Mouse (Mus musculus) heart, embryonic 12.5 days (tissue): ENCODE results near the gene Dlg1. TPM values are rescaled to one million over a fixed set of nuclear protein-coding genes. Genes with fewer than 3 reads are reported as not detected.

Experiments used
- ATAC-seq: fragments of 200-750 bp; cut with Nextera tagmentation; 2 replicates; pipeline ENCODE4 v1.8.0; 2017; ENCODE audit warnings: moderate TSS enrichment, moderate library complexity; ENCODE audit not compliant: insufficient number of reproducible peaks, low FRiP score
- H3K27ac ChIP-seq: fragments of 300-500 bp; sonication (generic); 2 replicates; pipeline ENCODE4 v1.5.1; 2016; ENCODE audit warnings: mild to moderate bottlenecking, moderate library complexity; ENCODE audit not compliant: poor library complexity, severe bottlenecking
- H3K27me3 ChIP-seq: fragments of 300-500 bp; sonication (generic); replicated peaks from 2 replicates; pipeline ENCODE4 v1.6.1; 2016; ENCODE audit warnings: mild to moderate bottlenecking, moderate library complexity
- H3K36me3 ChIP-seq: fragments of 300-500 bp; sonication (generic); 2 replicates; pipeline ENCODE4 v1.6.1; 2016; ENCODE audit warnings: mild to moderate bottlenecking, moderate library complexity
- H3K4me1 ChIP-seq: fragments of 300-500 bp; sonication (generic); replicated peaks from 2 replicates; pipeline ENCODE4 v1.6.1; 2016; ENCODE audit warnings: mild to moderate bottlenecking
- H3K4me2 ChIP-seq: fragments of 300-500 bp; sonication (generic); 2 replicates; pipeline ENCODE4 v1.6.1; 2016; ENCODE audit warnings: mild to moderate bottlenecking, moderate library complexity
- H3K4me3 ChIP-seq: fragments of 300-500 bp; sonication (generic); 2 replicates; pipeline ENCODE4 v1.5.1; 2016; ENCODE audit warnings: mild to moderate bottlenecking
- H3K9ac ChIP-seq: fragments of 300-500 bp; sonication (generic); 2 replicates; pipeline ENCODE4 v1.6.1; 2016; ENCODE audit warnings: mild to moderate bottlenecking, moderate library complexity
- H3K9me3 ChIP-seq: fragments of 300-500 bp; sonication (generic); replicated peaks from 2 replicates; pipeline ENCODE4 v1.6.1; 2016; ENCODE audit warnings: mild to moderate bottlenecking, moderate library complexity
- WGBS: fragments of 180-500 bp; shearing (Covaris S2); methylation state at CpG from one replicate; pipeline ENCODE4 v1.1.7; 2016; 5-methylcytosine and 5-hydroxymethylcytosine counted together
- polyA plus RNA-seq: library from polyadenylated mRNA; unstranded; fragments of >200 nt; fragmentation: Nextera tagmentation; extraction: Ambion mirVana; gene quantifications from 2 replicates; pipeline ENCODE4 v1.2.1, GENCODE M21; 2016

Dlg1 gene
- polyA plus RNA-seq, 1 experiment from 2014 or later: 21.9 TPM

GRCm38 (mm10) chr16:31846763-31847162, 183.5 kb downstream of the Dlg1 start:
- Histone ChIP-seq H3K36me3 (peaks cover 17% of the 10 kb centered on the region), H3K4me2 (no peak overlapping the region), H3K4me3 (no peak overlapping the region), H3K4me1 (no peaks in the 10 kb centered on the region), H3K27ac (no peak overlapping the region), H3K27me3 (no peaks in the 10 kb centered on the region), H3K9me3 (no peaks in the 10 kb centered on the region), H3K9ac (no peak overlapping the region)
- ATAC-seq: no peak
- 88% methylated on average over 10 of the region's 10 CpGs for WGBS

GRCm38 (mm10) chr16:31863920-31864319, 200.7 kb downstream of the Dlg1 start:
- 94% methylated on average over 5 of the region's 5 CpGs for WGBS
- Histone ChIP-seq H3K4me3 (no peak overlapping the region), H3K27me3 (no peaks in the 10 kb centered on the region), H3K4me2 (no peak overlapping the region), H3K36me3 (peaks cover 64% of the 10 kb centered on the region), H3K4me1 (peaks cover 10% of the 10 kb centered on the region), H3K27ac (no peak overlapping the region), H3K9ac (no peak overlapping the region), H3K9me3 (peaks cover 5% of the 10 kb centered on the region; the same call in 1 of the 2 replicates)
- no peak for ATAC-seq

GRCm38 (mm10) chr16:31865242-31865641, 202.0 kb downstream of the Dlg1 start:
- ATAC-seq: no peak
- Histone ChIP-seq H3K9me3 (peaks cover 5% of the 10 kb centered on the region; the same call in 1 of the 2 replicates), H3K4me2 (no peak overlapping the region)

GRCm38 (mm10) chr16:31866911-31867310, 203.7 kb downstream of the Dlg1 start:
- 88% methylated on average over 3 of the region's 3 CpGs for WGBS
- peaks cover 61% of the 10 kb centered on the region for H3K36me3 ChIP-seq
- peaks cover 10% of the 10 kb centered on the region for H3K4me1 ChIP-seq
- H3K4me3 ChIP-seq: no peak overlapping the region
- no peaks in the 10 kb centered on the region for H3K27me3 ChIP-seq
- ATAC-seq: no peak
- no peak overlapping the region for H3K4me2 ChIP-seq
- H3K9me3 ChIP-seq: no peaks in the 10 kb centered on the region
- H3K27ac ChIP-seq: no peak overlapping the region
- H3K9ac ChIP-seq: no peak overlapping the region

More at GRCm38 (mm10) chr16:31865242-31865641, 202.0 kb downstream of the Dlg1 start:
- H3K27me3 ChIP-seq: no peaks in the 10 kb centered on the region
- H3K4me3 ChIP-seq: no peak overlapping the region
- H3K27ac ChIP-seq: no peak overlapping the region
- H3K4me1 ChIP-seq: peaks cover 10% of the 10 kb centered on the region
- H3K9ac ChIP-seq: no peak overlapping the region
- peaks cover 61% of the 10 kb centered on the region for H3K36me3 ChIP-seq
- 85% methylated on average over 3 of the region's 3 CpGs for WGBS

GRCm38 (mm10) chr16:31867736-31868135, 204.5 kb downstream of the Dlg1 start:
- H3K4me2 ChIP-seq: no peak overlapping the region

GRCm38 (mm10) chr16:31873721-31874120, 210.5 kb downstream of the Dlg1 start:
- Histone ChIP-seq H3K4me2 (no peak overlapping the region), H3K4me1 (0 out of 2 replicates have a peak, but pooled peaks cover 9% of the 10 kb centered on the region), H3K27me3 (no peaks in the 10 kb centered on the region), H3K9ac (no peak overlapping the region), H3K4me3 (no peak overlapping the region), H3K36me3 (peaks cover 37% of the 10 kb centered on the region), H3K9me3 (no peaks in the 10 kb centered on the region), H3K27ac (no peak overlapping the region)
- 95% methylated on average over 8 of the region's 8 CpGs for WGBS
- no peak for ATAC-seq

More at GRCm38 (mm10) chr16:31867736-31868135, 204.5 kb downstream of the Dlg1 start:
- Histone ChIP-seq H3K27ac (0 out of 2 replicates have a peak overlapping the region, but pooled peaks have one; percentile 11), H3K27me3 (no peaks in the 10 kb centered on the region), H3K4me3 (no peak overlapping the region), H3K4me1 (peaks cover 10% of the 10 kb centered on the region), H3K9ac (no peak overlapping the region), H3K36me3 (peaks cover 60% of the 10 kb centered on the region), H3K9me3 (no peaks in the 10 kb centered on the region)
- 63% methylated on average over 4 of the region's 4 CpGs for WGBS
- ATAC-seq: no peak

GRCm38 (mm10) chr16:31875391-31875790, 212.1 kb downstream of the Dlg1 start:
- H3K27ac ChIP-seq: no peak overlapping the region
- H3K36me3 ChIP-seq: peaks cover 34% of the 10 kb centered on the region
- WGBS: 84% methylated on average over 4 of the region's 4 CpGs

GRCm38 (mm10) chr16:31876386-31876785, 213.1 kb downstream of the Dlg1 start:
- 59% methylated on average over 10 of the region's 10 CpGs for WGBS
- Histone ChIP-seq H3K9me3 (no peaks in the 10 kb centered on the region), H3K36me3 (peaks cover 27% of the 10 kb centered on the region), H3K4me2 (no peak overlapping the region), H3K4me1 (0 out of 2 replicates have a peak, but pooled peaks cover 12% of the 10 kb centered on the region), H3K27ac (no peak overlapping the region), H3K27me3 (peaks cover 12% of the 10 kb centered on the region), H3K9ac (no peak overlapping the region), H3K4me3 (no peak overlapping the region)
- ATAC-seq: no peak

More at GRCm38 (mm10) chr16:31875391-31875790, 212.1 kb downstream of the Dlg1 start:
- H3K4me2 ChIP-seq: no peak overlapping the region
- 0 out of 2 replicates have a peak, but pooled peaks cover 12% of the 10 kb centered on the region for H3K4me1 ChIP-seq
- no peak overlapping the region for H3K4me3 ChIP-seq
- no peak overlapping the region for H3K9ac ChIP-seq
- peaks cover 7% of the 10 kb centered on the region for H3K27me3 ChIP-seq
- no peaks in the 10 kb centered on the region for H3K9me3 ChIP-seq
- no peak for ATAC-seq

GRCm38 (mm10) chr16:31878052-31878451, 214.8 kb downstream of the Dlg1 start:
- 81% methylated on average over 6 of the region's 6 CpGs for WGBS

GRCm38 (mm10) chr16:31878573-31879257, 215.5 kb downstream of the Dlg1 start, which contains the start of gene Meltf:
Gene Meltf (plus strand): TSS chr16:31878810.
- WGBS: 26% methylated on average over 21 of the region's 21 CpGs
- Histone ChIP-seq H3K36me3 (peaks cover 17% of the 10 kb centered on the region), H3K27ac (no peak within 1 kb of the TSS), H3K4me3 (no peak within 1 kb of the TSS), H3K27me3 (peaks cover 12% of the 10 kb centered on the region), H3K4me2 (peak within 1 kb of the TSS; percentile 28), H3K9ac (no peak within 1 kb of the TSS), H3K9me3 (no peaks in the 10 kb centered on the region), H3K4me1 (peaks cover 31% of the 10 kb centered on the region)
- ATAC-seq: peak; percentile 43; the same call in 1 of the 2 replicates

More at GRCm38 (mm10) chr16:31878052-31878451, 214.8 kb downstream of the Dlg1 start:
- Histone ChIP-seq H3K4me3 (no peak overlapping the region), H3K9ac (no peak overlapping the region), H3K27me3 (peaks cover 12% of the 10 kb centered on the region), H3K4me2 (no peak overlapping the region), H3K36me3 (peaks cover 18% of the 10 kb centered on the region), H3K27ac (no peak overlapping the region), H3K4me1 (peaks cover 24% of the 10 kb centered on the region), H3K9me3 (no peaks in the 10 kb centered on the region)
- ATAC-seq: no peak

GRCm38 (mm10) chr16:31880146-31880840, 217.1 kb downstream of the Dlg1 start:
- no peak for ATAC-seq
- H3K9me3 ChIP-seq: no peaks in the 10 kb centered on the region
- peaks cover 15% of the 10 kb centered on the region for H3K27me3 ChIP-seq
- no peak overlapping the region for H3K4me3 ChIP-seq
- H3K9ac ChIP-seq: 0 out of 2 replicates have a peak overlapping the region, but pooled peaks have one; percentile 31
- no peak overlapping the region for H3K27ac ChIP-seq
- peaks cover 1% of the 10 kb centered on the region for H3K36me3 ChIP-seq
- WGBS: 70% methylated on average over 8 of the region's 8 CpGs
- H3K4me2 ChIP-seq: no peak overlapping the region
- peaks cover 38% of the 10 kb centered on the region for H3K4me1 ChIP-seq
